Mouse (Mus musculus) cerebellum, adult 2 months (tissue): ENCODE data around the gene Pigt. TPM values are rescaled to one million over a fixed set of nuclear protein-coding genes. Genes with fewer than 3 reads are reported as not detected.

ENCODE experiments used
- DNase-seq, 2 experiments: peaks; one replicate each; pipeline ENCODE4 v3.0.0; 2021
- H3K27ac ChIP-seq: fragments of 200-500 bp; 2 replicates; pipeline ENCODE4 v1.5.1; 2012; ENCODE audit warnings: low read length, control low read depth, inconsistent platforms; ENCODE audit not compliant: insufficient read depth
- H3K27me3 ChIP-seq: fragments of 200-500 bp; 2 replicates; pipeline ENCODE4 v1.6.1; 2012; ENCODE audit warnings: inconsistent platforms, mild to moderate bottlenecking, low read length, moderate library complexity; ENCODE audit not compliant: control insufficient read depth, insufficient read depth
- H3K4me1 ChIP-seq: fragments of 200-500 bp; 2 replicates; pipeline ENCODE4 v1.6.1; 2011; ENCODE audit warnings: low read length; ENCODE audit not compliant: control insufficient read depth, insufficient read depth
- H3K4me3 ChIP-seq: fragments of 200-500 bp; replicated peaks from 2 replicates; pipeline ENCODE3; 2011; ENCODE audit warnings: mild to moderate bottlenecking, low read depth, low read length, control low read depth; ENCODE audit not compliant: insufficient read depth
- CTCF ChIP-seq: fragments of 200-500 bp; IDR thresholded peaks from 2 replicates; pipeline ENCODE4 v1.5.1; 2011; ENCODE audit warnings: low read depth, mild to moderate bottlenecking, control low read depth, low read length, moderate library complexity, borderline replicate concordance; ENCODE audit not compliant: insufficient read depth
- POLR2A ChIP-seq: fragments of 200-500 bp; IDR thresholded peaks from 2 replicates; pipeline ENCODE4 v1.6.1; 2011; ENCODE audit warnings: low read length, control low read depth, borderline replicate concordance; ENCODE audit not compliant: insufficient read depth
- WGBS: fragments of 180-500 bp; shearing (Covaris S2); methylation state at CpG from one replicate; pipeline ENCODE4 v1.1.7; 2018; 5-methylcytosine and 5-hydroxymethylcytosine counted together
- polyA plus RNA-seq: library from polyadenylated mRNA; depleted of rRNA; stranded (reverse); fragments of >200 nt; gene quantifications from 2 replicates; pipeline ENCODE4 v1.2.3, GENCODE M21; 2012; rRNA removed

The Pigt gene
- 103 and 109 TPM in 2 replicates for polyA plus RNA-seq

- Histone ChIP-seq H3K4me1 (0 out of 2 replicates have a peak, but pooled peaks cover 4% of the 10 kb centered on the region), H3K27me3 (no peaks in the 10 kb centered on the region), H3K4me3 (peak within 1 kb of the TSS; percentile 99), H3K27ac (peak within 1 kb of the TSS; percentile 91)
- peak; percentile 96 for TF ChIP-seq POLR2A
- TF ChIP-seq CTCF, result no peak
- WGBS, result 4% methylated on average over 43 of the region's 43 CpGs
- peak; percentile 90 to 91 for DNase-seq
These were observed at the start of gene Pigt for GRCm38 (mm10) chr2:164496847-164497690. Gene Pigt (plus strand): TSS chr2:164497520.

GRCm38 (mm10) chr2:164448140-164448539 is 49.2 kb upstream of the Pigt start:
- Histone ChIP-seq H3K27me3 (no peaks in the 10 kb centered on the region), H3K4me1 (no peaks in the 10 kb centered on the region), H3K4me3 (no peak overlapping the region), H3K27ac (no peak overlapping the region)
- DNase-seq, result no peak
- TF ChIP-seq CTCF, result no peak
- TF ChIP-seq POLR2A, result no peak
- WGBS, result 86% methylated on average over 1 of the region's 1 CpGs

- Histone ChIP-seq H3K4me3 (no peak overlapping the region), H3K27me3 (no peaks in the 10 kb centered on the region), H3K27ac (no peak overlapping the region), H3K4me1 (no peaks in the 10 kb centered on the region)
- no peak for TF ChIP-seq POLR2A
- no peak for TF ChIP-seq CTCF
- WGBS, result 62% methylated on average over 5 of the region's 5 CpGs
- DNase-seq, result no peak
These were observed 48.4 kb upstream of the Pigt start for GRCm38 (mm10) chr2:164448921-164449320.

- no peaks in the 10 kb centered on the region for H3K4me1 ChIP-seq
- no peak overlapping the region for H3K27ac ChIP-seq
- WGBS, result 89% methylated on average over 14 of the region's 14 CpGs
- no peak overlapping the region for H3K4me3 ChIP-seq
- no peak for DNase-seq
- no peak for TF ChIP-seq CTCF
- no peak for TF ChIP-seq POLR2A
- H3K27me3 ChIP-seq, result no peaks in the 10 kb centered on the region
These were observed 47.8 kb upstream of the Pigt start for GRCm38 (mm10) chr2:164449341-164450042.

GRCm38 (mm10) chr2:164452000-164452676 is 45.2 kb upstream of the Pigt start:
- TF ChIP-seq CTCF (no peak), POLR2A (no peak)
- WGBS, result 25% methylated on average over 13 of the region's 13 CpGs

GRCm38 (mm10) chr2:164453047-164453757 is 44.1 kb upstream of the Pigt start:
- Histone ChIP-seq H3K4me1 (no peaks in the 10 kb centered on the region), H3K4me3 (no peak overlapping the region), H3K27me3 (no peaks in the 10 kb centered on the region), H3K27ac (no peak overlapping the region)
- TF ChIP-seq CTCF, result no peak
- TF ChIP-seq POLR2A, result no peak
- WGBS, result 78% methylated on average over 14 of the region's 14 CpGs
- no peak for DNase-seq

More at GRCm38 (mm10) chr2:164452000-164452676, 45.2 kb upstream of the Pigt start:
- H3K27me3 ChIP-seq, result no peaks in the 10 kb centered on the region
- H3K4me1 ChIP-seq, result no peaks in the 10 kb centered on the region
- no peak overlapping the region for H3K4me3 ChIP-seq
- no peak overlapping the region for H3K27ac ChIP-seq
- DNase-seq, result no peak

GRCm38 (mm10) chr2:164453887-164454500 is 43.3 kb upstream of the Pigt start:
- no peaks in the 10 kb centered on the region for H3K27me3 ChIP-seq
- no peaks in the 10 kb centered on the region for H3K4me1 ChIP-seq
- H3K27ac ChIP-seq, result no peak overlapping the region
- TF ChIP-seq POLR2A (no peak), CTCF (no peak)
- DNase-seq, result no peak
- H3K4me3 ChIP-seq, result no peak overlapping the region
- 64% methylated on average over 7 of the region's 7 CpGs for WGBS
